Comparison of ENCODE assay signal across 19 mouse cellular contexts in the genomic region with DNA sequence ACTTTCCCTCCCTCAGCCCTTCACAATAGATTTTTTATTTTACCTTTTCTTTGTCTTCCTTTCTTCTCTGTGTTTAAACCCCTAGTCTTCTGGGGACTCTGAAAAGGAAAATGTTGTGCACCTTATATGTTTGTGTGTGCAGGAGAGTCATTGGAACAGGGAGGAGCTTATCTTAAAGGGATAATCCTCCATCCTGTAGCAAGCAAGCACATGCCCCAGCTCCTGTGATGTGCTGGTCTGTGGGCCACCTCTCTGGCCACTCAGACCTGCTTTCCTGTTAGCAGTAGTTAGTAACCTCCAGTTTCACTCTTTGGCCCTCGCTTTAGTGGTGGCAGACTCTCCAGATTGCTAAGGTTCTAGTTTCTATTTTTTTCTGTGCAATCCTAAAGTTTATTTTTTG. TPM values are rescaled to one million over a fixed set of nuclear protein-coding genes. Genes with fewer than 3 reads are reported as not detected.
"Had no signal": no experiment of that assay in that cellular context is flagged by ENCODE, and none has a peak within 500 bp of the region (broad histone marks: within the 10 kb centered on the region; RNA-seq: fewer than 3 reads in every experiment).

A gene (minus strand): TSS at position 101 of the 400 bp plus-strand sequence.

- H3K36me3 ChIP-seq: neural tube, embryonic 13.5 days; neural tube, embryonic 15.5 days; stomach, embryonic 15.5 days had no signal

- H3K4me3 ChIP-seq: neural tube, embryonic 13.5 days; neural tube, embryonic 15.5 days; stomach, embryonic 15.5 days had no signal

- H3K27me3 ChIP-seq: neural tube, embryonic 13.5 days; neural tube, embryonic 15.5 days; stomach, embryonic 15.5 days had no signal

- H3K27ac ChIP-seq: neural tube, embryonic 13.5 days; neural tube, embryonic 15.5 days; stomach, embryonic 15.5 days; stomach, postnatal 0 days had no signal

- H3K9me3 ChIP-seq: neural tube, embryonic 13.5 days; neural tube, embryonic 15.5 days; stomach, embryonic 15.5 days had no signal

- H3K4me1 ChIP-seq: neural tube, embryonic 13.5 days; neural tube, embryonic 15.5 days; stomach, embryonic 15.5 days had no signal

- H3K4me2 ChIP-seq: neural tube, embryonic 13.5 days; neural tube, embryonic 15.5 days; stomach, embryonic 15.5 days had no signal

- H3K9ac ChIP-seq: neural tube, embryonic 13.5 days; neural tube, embryonic 15.5 days; stomach, embryonic 15.5 days had no signal

- DNase-seq: retina, postnatal 1 day; right cerebral cortex, adult 18-20 months; right cerebral cortex, postnatal 14 days; right cerebral cortex, postnatal 25 days; right cerebral cortex, postnatal 4 days; spleen, adult 18-20 months; thymus, adult 18-20 months; thymus, adult 2 months; thymus, postnatal 14 days; thymus, postnatal 25 days; thymus, postnatal 36 days; thymus, postnatal 4 days had no signal

RNA-seq across cellular contexts. Expression of the gene that starts here (rescaled TPM):
- total RNA-seq: neutrophil, adult 5-6 weeks had no signal
- polyA plus RNA-seq: neural tube, embryonic 13.5 days; neural tube, embryonic 14.5 days; neural tube, embryonic 15.5 days; small intestine, adult 2 months had no signal
